Mouse (Mus musculus) erythroid progenitor cell, adult 5-6 weeks (primary cell): ENCODE results near the gene Lrmp. TPM values are rescaled to one million over a fixed set of nuclear protein-coding genes. Genes with fewer than 3 reads are reported as not detected.

Experiments
- ATAC-seq: replicated peaks from 2 replicates; pipeline ENCODE4 v1.8.0; 2016; ENCODE audit warnings: moderate number of reproducible peaks, mild to moderate bottlenecking, moderate TSS enrichment, inconsistent platforms; ENCODE audit not compliant: poor library complexity, low FRiP score, severe bottlenecking
- total RNA-seq, 2 experiments: library from RNA; stranded (forward) in 1 of 2; stranded (reverse) in 1 of 2; fragments of 150-400 nt in 1 of 2; fragments of 186-747, 209-891 nt in 1 of 2; gene quantifications; 2 replicates each; pipeline versions ENCODE4 v1.2.3 to v1.2.4; 2015 to 2017; ENCODE audit warnings: low replicate concordance in 2 of 2

The Lrmp gene
- total RNA-seq, 2 experiments from 2014 or later, result 15.5 to 29.3 TPM

DNA sequence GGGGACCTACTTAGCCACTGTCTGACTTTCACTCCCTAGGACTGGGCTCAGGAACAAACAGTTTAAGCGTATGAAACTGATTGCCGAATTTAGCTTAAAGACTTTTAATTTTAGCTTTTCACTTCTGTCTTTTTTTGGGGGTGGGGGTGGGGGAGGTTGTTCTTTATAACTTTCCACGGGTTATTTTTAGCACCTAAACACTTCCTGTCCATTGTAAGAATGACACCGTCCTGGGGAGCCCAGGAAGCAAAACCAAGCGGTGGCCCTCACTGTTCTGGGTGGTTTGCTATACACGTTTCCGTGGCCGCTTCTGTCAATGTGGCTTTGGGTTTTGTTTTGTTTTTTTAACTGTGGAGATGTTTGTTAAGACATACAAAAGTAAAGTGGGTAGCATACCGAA is 14.5 kb upstream of the Lrmp start:
- ATAC-seq, result no peak

GRCm38 (mm10) chr6:145104241-145104939 is 11.1 kb upstream of the Lrmp start:
- ATAC-seq, result no peak

GRCm38 (mm10) chr6:145105439-145105838 is 10.0 kb upstream of the Lrmp start:
- no peak for ATAC-seq

GRCm38 (mm10) chr6:145106163-145106842 is 9.2 kb upstream of the Lrmp start:
- no peak for ATAC-seq

GRCm38 (mm10) chr6:145110786-145111185 is 4.7 kb upstream of the Lrmp start:
- no peak for ATAC-seq

GRCm38 (mm10) chr6:145112865-145113264 is 2.6 kb upstream of the Lrmp start:
- ATAC-seq, result no peak

DNA sequence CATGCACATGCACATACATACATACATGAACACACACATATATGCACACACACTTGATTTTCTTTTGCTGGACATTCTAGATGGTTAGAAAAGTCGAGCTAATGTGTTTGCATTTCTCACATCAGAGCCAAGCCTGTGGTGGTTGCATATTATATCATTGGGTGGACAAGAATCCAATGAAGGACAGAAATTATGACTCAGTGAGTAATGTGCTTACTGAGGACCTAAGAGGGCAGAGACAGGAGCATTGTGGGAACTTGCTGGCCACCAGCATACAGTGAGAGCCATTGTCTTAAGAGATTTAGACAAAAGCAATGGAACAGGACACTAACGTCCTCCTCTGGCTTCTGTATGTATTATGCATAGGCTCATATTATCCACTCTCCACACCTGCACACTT is 892 bp upstream of the Lrmp start:
- no peak for ATAC-seq

GRCm38 (mm10) chr6:145116098-145116672 is 732 bp downstream of the Lrmp start:
- no peak for ATAC-seq

DNA sequence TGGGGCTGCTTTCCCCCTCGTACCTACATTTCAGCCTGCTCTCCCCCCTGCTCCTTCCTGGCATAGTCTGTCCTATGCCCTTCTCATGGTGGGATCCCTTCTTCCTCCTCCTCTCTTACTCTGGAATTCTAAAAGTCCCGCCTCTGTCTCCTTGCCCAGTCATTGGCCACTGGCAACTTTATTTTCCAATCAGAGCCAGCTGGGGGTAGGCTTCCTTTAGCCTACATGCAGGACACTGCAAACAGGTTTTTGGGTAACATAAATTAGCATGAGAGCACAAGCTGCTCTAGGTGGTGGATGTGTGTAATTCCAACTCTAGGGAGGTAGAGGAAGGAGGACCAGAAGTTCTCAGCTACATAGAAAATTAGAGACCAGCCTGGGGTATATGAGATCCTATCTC is 4.6 kb downstream of the Lrmp start:
- no peak for ATAC-seq

DNA sequence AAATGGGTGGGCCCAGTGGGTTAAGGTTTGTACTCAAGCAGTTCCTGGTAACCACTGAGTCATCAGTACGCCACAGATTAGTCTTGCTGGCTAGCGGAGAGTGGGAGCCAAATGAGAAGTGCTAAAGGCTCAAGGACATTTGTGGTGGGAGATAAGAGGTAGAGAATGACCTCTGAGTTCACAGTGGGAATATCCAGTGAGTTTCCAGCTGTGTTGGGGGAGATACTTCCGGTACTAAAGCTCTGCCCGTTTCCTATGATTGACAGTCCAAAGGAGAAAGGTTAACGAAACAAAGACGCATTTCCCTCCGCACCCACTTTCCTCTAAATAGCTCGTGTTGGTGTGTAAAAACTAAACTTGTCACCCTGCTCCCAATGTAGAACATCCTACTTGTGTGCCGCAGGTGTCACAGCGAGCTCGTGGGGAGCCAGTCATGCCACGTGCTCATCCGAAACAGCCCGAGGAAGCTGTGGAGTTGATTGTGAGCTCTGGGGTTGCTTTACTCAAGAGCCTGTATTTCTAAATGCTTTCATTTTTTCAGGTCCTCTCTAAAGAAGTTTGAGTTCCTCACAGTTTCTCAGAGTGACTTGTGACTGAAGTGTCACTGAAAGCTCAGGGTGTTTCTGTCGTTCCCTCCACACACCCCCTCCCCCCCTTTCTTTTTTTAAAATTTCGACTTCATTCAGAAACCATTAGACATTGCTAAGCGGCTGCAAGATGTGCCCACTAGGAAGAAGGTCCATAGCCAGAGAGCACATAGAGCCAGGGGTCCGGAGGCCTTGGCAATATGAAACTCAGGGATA is 5.5 kb downstream of the Lrmp start:
- ATAC-seq, result no peak

GRCm38 (mm10) chr6:145121590-145122420 is 6.4 kb downstream of the Lrmp start:
- ATAC-seq, result peak; percentile 46

DNA sequence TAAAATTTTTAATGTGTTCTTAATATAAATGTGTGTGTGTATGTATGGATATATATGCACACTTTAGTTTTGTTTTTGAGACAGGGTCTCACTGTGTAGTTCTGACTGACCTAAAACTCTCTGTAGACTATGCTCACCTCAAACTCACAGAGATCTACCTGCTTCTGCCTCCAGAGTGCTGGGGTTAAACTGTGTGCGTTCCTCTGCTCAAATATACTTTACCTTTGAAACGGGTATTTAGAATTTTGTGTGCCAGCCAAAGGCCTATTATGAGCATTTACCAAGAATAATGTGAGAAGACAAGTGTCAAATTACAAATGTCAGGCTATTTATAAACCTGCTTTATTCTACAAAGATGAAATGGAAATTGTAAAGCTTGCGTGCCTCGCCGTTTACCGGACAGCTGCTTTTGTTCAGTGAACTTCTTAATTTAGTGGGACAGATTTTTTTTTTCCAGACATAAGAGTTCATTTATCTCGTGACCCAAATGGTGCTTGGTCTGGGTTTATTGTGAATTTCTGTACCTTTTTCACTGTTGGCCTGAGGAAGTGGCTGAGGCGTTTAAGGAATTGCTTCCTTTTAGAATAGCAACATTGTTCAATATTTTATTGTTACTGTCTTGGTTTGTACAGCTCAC is 7.1 kb downstream of the Lrmp start:
- ATAC-seq, result no peak

- no peak for ATAC-seq
Measured at GRCm38 (mm10) chr6:145123136-145124060, 7.9 kb downstream of the Lrmp start.

- ATAC-seq, result no peak
Measured at GRCm38 (mm10) chr6:145124621-145125020, 9.2 kb downstream of the Lrmp start.

DNA sequence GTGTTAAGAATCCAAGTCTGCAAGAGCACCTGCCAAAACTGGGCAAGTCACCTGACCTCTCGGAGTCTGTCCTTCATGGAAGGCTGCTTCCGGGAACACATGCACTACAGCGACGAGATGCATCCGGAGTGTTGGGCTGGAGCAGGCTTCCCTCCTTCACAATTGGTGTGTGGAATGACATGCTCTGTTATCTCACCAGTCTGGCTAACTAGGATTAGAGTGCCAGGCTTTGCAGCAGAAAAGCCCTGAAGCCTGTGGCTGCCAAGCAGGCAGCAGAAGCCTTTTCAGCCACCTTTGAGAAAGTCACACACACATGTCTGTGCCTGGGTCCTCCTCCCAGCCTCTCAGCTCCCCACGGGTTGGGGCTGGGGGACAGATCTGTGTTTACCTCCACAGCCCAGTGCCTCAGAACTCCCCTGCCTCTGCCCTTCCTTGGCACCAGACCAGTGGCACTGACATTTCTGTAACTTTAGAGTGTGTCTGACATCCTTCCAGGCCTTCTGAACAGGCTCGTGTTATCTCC is 10.2 kb downstream of the Lrmp start:
- no peak for ATAC-seq

DNA sequence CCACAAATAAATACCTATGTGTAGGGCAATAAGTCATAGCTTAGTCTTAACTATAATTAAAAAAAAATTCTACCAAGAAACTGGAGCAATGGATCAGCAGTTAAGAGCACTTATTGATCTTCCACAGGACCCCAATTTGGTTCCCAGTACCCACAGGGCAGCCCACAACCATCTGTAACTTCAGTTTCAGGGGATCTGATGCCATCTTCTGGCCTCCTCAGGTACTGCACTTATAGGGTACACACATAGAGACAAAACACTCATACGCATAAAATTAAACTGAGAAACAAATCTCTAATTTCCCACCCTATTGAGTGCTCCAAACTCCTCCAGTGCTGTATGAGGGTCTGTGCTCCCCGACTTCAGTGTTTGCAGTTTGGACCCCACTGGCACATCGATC is 12.2 kb downstream of the Lrmp start:
- no peak for ATAC-seq

DNA sequence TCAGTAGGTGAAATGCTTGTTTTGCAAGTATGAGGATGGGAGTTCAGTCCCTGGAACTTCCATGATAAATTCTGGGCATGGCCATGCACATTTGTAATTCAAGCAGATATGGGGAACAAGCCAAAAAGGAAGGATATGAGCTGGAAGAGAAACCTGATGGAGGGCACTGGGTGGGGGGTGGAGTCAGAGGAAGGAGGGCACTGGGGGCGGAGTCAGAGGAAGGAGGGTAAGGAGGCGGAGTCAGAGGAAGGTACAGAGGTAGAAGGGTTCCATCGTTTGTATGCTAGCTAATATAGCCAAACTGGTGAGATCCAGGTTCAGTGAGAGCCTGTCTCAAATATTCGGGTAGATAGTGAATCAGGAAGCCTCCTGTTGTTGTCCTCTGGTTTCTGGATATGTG is 14.1 kb downstream of the Lrmp start:
- ATAC-seq, result no peak

GRCm38 (mm10) chr6:145131991-145132390 is 16.5 kb downstream of the Lrmp start:
- no peak for ATAC-seq
